Mouse (Mus musculus) thymus, adult 2 months (tissue): ENCODE measurements at regions not wholly inside any gene's neighbourhood (a gene's known extent, or its start where the extent isn't known, plus 50 kb on each side); places are given as distances from the start of the nearest gene placed in this dataset.
A peak's percentile ranks its signal among the peaks of the same experiment; 100 is the strongest.

Experiments used
- DNase-seq: peaks from one replicate; pipeline ENCODE4 v3.0.0; 2021
- H3K27ac ChIP-seq: fragments of 200-500 bp; 2 replicates; pipeline ENCODE4 v1.5.1; 2012; ENCODE audit warnings: low read length, control low read depth; ENCODE audit not compliant: control insufficient read depth, insufficient read depth
- H3K27me3 ChIP-seq: fragments of 200-500 bp; 2 replicates; pipeline ENCODE4 v1.6.1; 2012; ENCODE audit warnings: mild to moderate bottlenecking, low read length, moderate library complexity, mixed read lengths; ENCODE audit not compliant: control insufficient read depth, insufficient read depth
- H3K36me3 ChIP-seq: fragments of 200-500 bp; 2 replicates; pipeline ENCODE4 v1.6.1; 2012; ENCODE audit warnings: mild to moderate bottlenecking, low read length, moderate library complexity; ENCODE audit not compliant: control insufficient read depth, insufficient read depth
- H3K4me1 ChIP-seq: fragments of 200-500 bp; replicated peaks from 2 replicates; pipeline ENCODE4 v1.6.1; 2012; ENCODE audit warnings: low read length; ENCODE audit not compliant: control insufficient read depth, insufficient read depth
- H3K4me3 ChIP-seq: fragments of 200-500 bp; 2 replicates; pipeline ENCODE4 v1.5.1; 2012; ENCODE audit warnings: mild to moderate bottlenecking, low read length, control low read depth, moderate library complexity; ENCODE audit not compliant: control insufficient read depth, insufficient read depth
- CTCF ChIP-seq: fragments of 200-500 bp; IDR thresholded peaks from 2 replicates; pipeline ENCODE4 v1.5.1; 2012; ENCODE audit warnings: mild to moderate bottlenecking, control low read depth, low read length, moderate library complexity, borderline replicate concordance; ENCODE audit not compliant: control insufficient read depth, poor library complexity, insufficient read depth; ENCODE audit errors: extremely low read depth
- POLR2A ChIP-seq: fragments of 200-500 bp; IDR thresholded peaks from 2 replicates; pipeline ENCODE4 v1.6.1; 2012; ENCODE audit warnings: mild to moderate bottlenecking, low read length, control low read depth, moderate library complexity; ENCODE audit not compliant: control insufficient read depth, poor library complexity, insufficient read depth; ENCODE audit errors: extremely low read depth
- WGBS: fragments of 180-500 bp; shearing (Covaris S2); methylation state at CpG from one replicate; pipeline ENCODE4 v1.1.7; 2018; 5-methylcytosine and 5-hydroxymethylcytosine counted together

DNA sequence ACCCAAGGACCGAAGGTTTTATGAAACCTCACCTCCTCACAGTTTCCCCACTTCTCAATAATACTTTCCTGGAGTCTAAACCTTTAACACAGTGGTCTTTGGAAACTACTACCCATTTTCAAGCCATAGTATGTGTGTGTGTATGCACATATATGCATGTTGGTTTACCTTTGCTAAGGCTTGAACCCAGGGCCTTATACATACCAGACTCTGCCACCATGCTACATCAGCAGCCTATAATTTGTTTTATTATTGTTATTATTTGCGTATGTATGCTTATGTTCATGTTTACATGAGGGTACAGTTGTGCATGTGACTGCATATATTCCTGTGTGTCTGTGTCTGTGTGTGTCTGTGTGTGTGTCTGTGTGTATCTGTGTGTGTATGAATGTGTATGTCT, 58.2 kb upstream of the Cpsf6 start:
- DNase-seq = no peak
- H3K36me3 ChIP-seq = no peaks in the 10 kb centered on the region
- H3K4me1 ChIP-seq = peaks cover 15% of the 10 kb centered on the region
- TF ChIP-seq POLR2A (no peak), CTCF (no peak)
- H3K4me3 ChIP-seq = no peak overlapping the region
- 99% methylated on average over 2 of the region's 2 CpGs for WGBS
- no peak overlapping the region for H3K27ac ChIP-seq
- H3K27me3 ChIP-seq = no peaks in the 10 kb centered on the region

DNA sequence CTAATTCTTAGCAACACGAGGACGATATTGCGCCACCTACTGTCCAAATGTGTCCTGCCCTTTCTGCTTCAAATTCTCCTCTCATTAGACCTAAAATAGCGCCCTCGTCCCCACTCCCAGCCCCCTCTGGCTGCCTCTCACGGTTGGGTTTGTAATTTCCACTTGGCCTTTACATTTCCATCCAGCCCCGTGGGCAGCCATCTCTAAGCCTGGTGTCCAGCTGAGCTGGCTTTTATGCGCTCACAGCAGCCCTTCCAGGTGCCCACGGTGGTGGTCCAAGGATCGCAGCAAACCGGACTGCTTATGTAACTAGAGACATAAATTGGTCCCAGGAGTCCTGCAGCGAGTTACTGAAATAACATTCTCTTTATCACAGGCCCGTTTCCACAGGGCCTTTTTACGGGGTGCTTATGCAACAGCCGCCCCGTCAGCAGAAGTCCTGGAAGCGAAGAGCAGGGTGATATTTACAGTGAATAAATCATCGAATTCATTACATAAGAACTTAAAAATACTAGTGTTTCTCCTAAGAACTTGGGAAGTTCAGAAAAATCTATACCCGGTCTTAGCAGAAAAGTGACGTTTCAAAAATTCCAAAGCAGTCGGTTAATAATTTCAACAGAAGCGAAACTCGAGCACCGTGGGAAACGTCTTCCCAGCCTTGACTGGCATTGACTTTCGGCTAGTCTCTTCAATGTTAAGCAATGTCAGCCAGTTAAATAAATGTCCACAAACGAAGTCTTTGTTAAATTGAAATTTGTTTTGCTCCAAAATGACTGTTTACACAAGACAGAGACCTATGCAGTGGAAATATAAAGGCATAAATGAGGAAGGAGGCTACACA, 57.3 kb upstream of the Cpsf6 start:
- peaks cover 17% of the 10 kb centered on the region for H3K4me1 ChIP-seq
- TF ChIP-seq CTCF (peak; percentile 47; the same call in 1 of the 2 replicates), POLR2A (no peak)
- WGBS = 58% methylated on average over 27 of the region's 27 CpGs
- no peak overlapping the region for H3K4me3 ChIP-seq
- H3K27ac ChIP-seq = no peak overlapping the region
- H3K27me3 ChIP-seq = no peaks in the 10 kb centered on the region
- DNase-seq = peak; percentile 61
- H3K36me3 ChIP-seq = no peaks in the 10 kb centered on the region

DNA sequence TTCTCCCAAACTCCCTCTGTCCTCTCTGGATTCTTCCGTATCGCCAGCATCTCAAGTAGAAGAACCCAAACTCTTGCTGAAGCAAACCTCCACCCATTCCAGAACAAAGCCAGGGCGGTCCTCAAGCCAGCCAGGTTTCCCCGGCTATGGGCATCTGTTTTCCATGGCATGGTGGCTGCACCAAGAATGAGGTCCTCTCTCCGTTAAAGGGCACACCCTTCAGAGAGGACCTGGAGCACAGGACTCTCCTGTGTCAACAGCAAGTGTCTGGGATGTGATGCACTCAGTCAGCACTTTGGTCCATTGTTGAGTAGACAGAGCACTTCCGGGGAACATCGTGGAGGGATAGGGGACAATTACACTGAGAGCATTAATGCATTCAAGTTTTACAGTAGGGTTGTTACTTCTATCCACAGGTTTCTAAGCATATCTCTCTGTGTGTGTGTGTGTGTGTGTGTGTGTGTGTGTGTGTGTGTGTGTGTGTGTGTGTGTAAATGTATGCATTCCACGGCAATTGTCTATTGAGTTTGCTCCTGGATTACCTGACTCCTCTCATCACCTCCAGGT, 56.6 kb upstream of the Cpsf6 start:
- Histone ChIP-seq H3K4me3 (no peak overlapping the region), H3K27ac (no peak overlapping the region), H3K4me1 (peaks cover 17% of the 10 kb centered on the region), H3K27me3 (no peaks in the 10 kb centered on the region), H3K36me3 (no peaks in the 10 kb centered on the region)
- no peak for TF ChIP-seq POLR2A
- TF ChIP-seq CTCF = no peak
- 78% methylated on average over 8 of the region's 8 CpGs for WGBS
- no peak for DNase-seq

DNA sequence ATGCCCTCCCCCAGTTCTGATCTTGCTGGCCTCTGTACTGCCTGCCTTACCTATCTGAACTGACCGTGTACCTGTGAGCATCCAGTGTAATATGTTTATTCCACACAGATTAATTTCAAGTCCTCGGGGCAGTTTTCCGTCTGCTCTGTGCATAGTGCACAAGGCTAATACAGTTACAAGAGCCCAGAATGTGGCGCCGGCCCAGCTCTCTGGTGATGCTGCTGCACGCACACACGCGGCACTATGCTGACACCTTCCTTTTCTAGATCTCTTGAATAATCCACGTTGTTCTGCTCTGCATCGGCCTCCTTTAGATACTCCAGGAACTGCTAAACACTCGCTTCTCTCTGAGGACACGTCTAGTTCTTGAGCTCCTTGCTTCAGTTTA, 55.9 kb upstream of the Cpsf6 start:
- TF ChIP-seq CTCF (no peak), POLR2A (no peak)
- DNase-seq = no peak
- Histone ChIP-seq H3K36me3 (no peaks in the 10 kb centered on the region), H3K4me3 (no peak overlapping the region), H3K27me3 (no peaks in the 10 kb centered on the region), H3K27ac (no peak overlapping the region), H3K4me1 (peaks cover 17% of the 10 kb centered on the region)
- 27% methylated on average over 12 of the region's 12 CpGs for WGBS

DNA sequence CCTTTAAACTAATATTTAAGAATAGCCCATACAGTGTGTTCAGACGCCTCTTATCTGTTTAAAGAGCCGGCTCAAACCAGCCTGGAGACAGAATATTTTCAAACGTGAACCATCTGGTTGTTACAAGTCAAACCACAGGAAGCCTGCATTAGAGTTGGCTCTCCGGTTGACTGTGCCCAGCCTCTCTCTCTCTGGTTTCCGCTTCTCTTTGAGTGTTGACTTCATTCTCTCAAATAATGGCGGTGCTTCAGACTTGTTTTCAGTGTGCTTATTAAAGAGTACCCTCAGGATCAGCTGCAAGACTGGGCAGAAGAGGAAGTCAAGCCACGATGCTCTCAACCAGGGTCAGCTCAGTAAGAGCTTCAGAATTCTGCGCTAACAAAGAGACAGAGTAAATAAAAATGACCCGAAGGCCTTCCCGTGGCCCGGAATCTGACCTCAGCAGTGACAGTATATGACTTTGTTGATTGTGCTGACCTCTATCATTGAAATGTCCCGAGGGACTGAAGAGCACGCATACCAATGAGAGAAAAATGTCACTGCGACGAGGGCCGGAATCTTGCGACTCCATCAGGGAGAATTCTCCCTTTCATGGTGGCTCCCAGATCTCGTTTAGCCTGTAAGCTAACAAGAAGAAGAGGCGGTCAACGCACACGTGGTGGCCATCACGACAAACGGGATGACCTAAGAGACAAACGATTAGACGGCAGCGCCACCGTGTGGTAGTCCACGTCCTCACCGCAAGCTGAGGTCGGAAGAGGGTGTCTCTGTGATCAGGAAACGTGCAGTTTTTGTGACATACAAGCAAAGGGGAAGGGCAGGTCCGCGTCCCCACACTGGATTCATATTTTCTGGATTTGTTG, 55.3 kb upstream of the Cpsf6 start:
- no peaks in the 10 kb centered on the region for H3K27me3 ChIP-seq

DNA sequence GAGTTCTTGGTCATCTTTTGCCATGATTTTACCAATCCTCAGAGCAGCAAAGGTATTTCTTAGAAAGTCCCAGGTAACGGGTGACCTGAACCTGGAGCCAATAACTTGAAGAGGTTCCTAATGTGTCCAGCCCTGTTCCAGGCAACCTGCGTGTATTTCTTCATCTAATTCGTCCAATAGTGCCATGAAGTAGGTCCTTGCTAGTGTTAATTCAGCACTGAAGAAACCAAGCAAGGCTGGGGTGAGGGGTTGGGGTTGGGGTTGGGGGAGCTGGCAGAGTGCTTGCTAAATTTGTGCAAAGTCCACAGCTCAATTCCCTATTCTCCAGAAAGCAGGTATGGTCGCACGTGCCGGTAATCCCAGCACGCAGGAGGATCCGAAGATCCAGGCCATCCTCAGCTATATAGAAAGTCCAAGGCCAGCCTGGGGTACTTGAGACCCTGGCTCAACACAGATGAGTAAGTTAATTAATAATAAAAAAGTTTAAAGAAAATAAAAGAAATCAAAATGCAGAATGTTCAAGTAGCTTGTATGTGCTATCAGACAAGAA, 54.6 kb upstream of the Cpsf6 start:
- peak; percentile 7 for DNase-seq
- WGBS = 65% methylated on average over 8 of the region's 8 CpGs
- Histone ChIP-seq H3K36me3 (no peaks in the 10 kb centered on the region), H3K4me3 (no peak overlapping the region), H3K27me3 (no peaks in the 10 kb centered on the region), H3K4me1 (peaks cover 17% of the 10 kb centered on the region), H3K27ac (peak overlapping the region; percentile 61; the same call in 1 of the 2 replicates)
- TF ChIP-seq POLR2A (no peak), CTCF (no peak)

More for the DNA sequence above, 55.3 kb upstream of the Cpsf6 start:
- Histone ChIP-seq H3K27ac (peak overlapping the region; percentile 76), H3K4me1 (peaks cover 17% of the 10 kb centered on the region), H3K36me3 (no peaks in the 10 kb centered on the region), H3K4me3 (peak overlapping the region; percentile 51)
- under 1% methylated on average over 33 of the region's 33 CpGs for WGBS
- peak; percentile 92 for DNase-seq
- TF ChIP-seq CTCF = peak; percentile 97
- TF ChIP-seq POLR2A = no peak
